Mouse (Mus musculus) stomach, postnatal 0 days (tissue): ENCODE measurements at regions not wholly inside any gene's neighbourhood (a gene's known extent, or its start where the extent isn't known, plus 50 kb on each side); places are given as distances from the start of the nearest gene placed in this dataset.

Experiments
- CTCF ChIP-seq: IDR thresholded peaks from 2 replicates; pipeline ENCODE4 v1.5.1; 2016; ENCODE audit warnings: antibody characterized with exemption, low read depth, mild to moderate bottlenecking, moderate library complexity
- EP300 ChIP-seq: optimal IDR thresholded peaks from 2 replicates; pipeline ENCODE3; 2016; ENCODE audit warnings: antibody characterized with exemption

DNA sequence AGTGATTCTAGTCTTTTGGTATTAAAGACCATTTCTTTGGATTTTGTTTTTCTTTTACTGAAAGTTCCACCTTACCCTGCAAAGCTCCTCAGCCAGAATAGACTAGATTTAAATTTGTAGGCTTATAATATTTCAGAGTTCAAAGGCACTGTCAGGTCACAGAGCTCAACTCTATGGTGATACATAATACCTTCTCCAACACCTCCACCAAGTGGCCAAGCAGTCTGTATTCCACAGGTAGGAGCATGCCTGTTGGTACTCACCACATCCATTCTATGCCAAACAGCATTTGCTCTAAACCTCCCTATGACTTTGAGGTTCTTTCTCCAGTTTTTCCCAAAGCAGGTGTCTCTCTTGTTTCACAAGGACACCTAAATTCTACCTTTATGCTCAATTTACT, 1042.2 kb downstream of the Gsdmc2 start:
- TF ChIP-seq CTCF (peak; percentile 68), EP300 (no peak)
